Mouse (Mus musculus): Measurements from ENCODE around the gene Tex16.

Tex16 gene

GRCm38 (mm10) chrX:112010707-112011106, at the start of gene Tex16:
Tex16 (plus strand) TSS chrX:112011007.
- no peak for DNase-seq (ENCODE audit: low read depth)

DNA sequence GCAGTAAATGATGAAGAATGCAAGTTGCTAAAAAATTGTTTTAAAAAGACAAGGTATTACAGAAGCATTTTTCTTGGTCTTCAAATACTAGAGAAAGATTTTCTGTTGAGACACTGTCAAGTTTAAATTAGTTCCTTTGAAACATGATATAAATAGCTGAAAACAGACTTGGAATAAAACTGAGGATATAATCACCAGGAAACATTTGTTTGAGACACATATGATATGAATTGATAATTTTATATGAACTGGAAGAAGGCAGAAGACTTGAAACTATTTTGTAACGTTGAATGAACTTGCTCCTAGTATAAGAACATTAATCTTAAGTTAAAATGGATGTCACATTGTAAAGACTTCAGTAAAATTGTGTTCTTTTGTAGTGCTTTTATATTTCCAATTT, 11.1 kb upstream of the Tex16 start:
- DNase-seq (ENCODE audit: low read depth) = no peak

Measured in c-Kit-positive CD71-negative TER-119-negative erythroid progenitor cells, embryonic 14.5 days (primary cell).